Comparison of ENCODE assay signal across 27 mouse cellular contexts in the genomic region with DNA sequence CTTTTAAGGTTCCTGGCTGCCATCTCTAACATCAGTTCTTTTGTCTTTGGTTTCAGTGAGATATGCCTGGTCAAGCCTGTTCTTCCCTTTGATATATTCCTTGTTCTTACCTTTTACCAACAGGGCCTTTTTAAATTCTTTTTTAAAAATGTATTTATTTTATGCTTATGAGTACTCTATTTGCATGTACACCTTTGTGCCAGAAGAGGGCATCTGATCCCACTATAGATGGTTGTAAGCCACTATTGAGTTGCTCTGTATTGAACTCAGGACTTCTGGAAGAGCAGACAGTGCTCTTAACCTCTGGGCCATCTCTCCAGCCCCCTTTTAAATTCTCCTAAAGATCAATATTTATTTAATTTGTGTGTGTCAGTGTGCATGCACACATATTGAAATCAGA. TPM values are rescaled to one million over a fixed set of nuclear protein-coding genes. Genes with fewer than 3 reads are reported as not detected.
DNase-seq lines count a peak whose midpoint lies in the region; ATAC-seq and TF ChIP-seq lines count a peak whose summit lies in the region.
"Had no signal": no experiment of that assay in that cellular context is flagged by ENCODE, and none has a peak within 500 bp of the region (broad histone marks: within the 10 kb centered on the region; RNA-seq: fewer than 3 reads in every experiment).

No protein-coding gene starts in this region.

- no peak overlapping the region for H3K4me3 ChIP-seq in heart, adult 2 months
- H3K4me3 ChIP-seq in heart, embryonic 11.5 days (ENCODE audit: low read depth, low read length), result no peak overlapping the region
- no peak overlapping the region for H3K4me3 ChIP-seq in left cerebral cortex, adult 2 months
- H3K4me3 ChIP-seq in testis, adult 2 months (ENCODE audit: control insufficient read depth, low read depth, low read length), result peak overlapping the region; percentile 75; the same call in 1 of the 2 replicates
- H3K4me3 ChIP-seq in stomach, postnatal 0 days (ENCODE audit: low read depth, low read length), result no peak overlapping the region
- H3K4me3 ChIP-seq: erythroblast, embryonic 14.5 days; heart, embryonic 10.5 days; hindbrain, embryonic 13.5 days; liver, embryonic 15.5 days; neural tube, embryonic 15.5 days had no signal

- H3K9me3 ChIP-seq in heart, embryonic 11.5 days (replicated peaks; ENCODE audit: control insufficient read depth, low read length), result no peaks in the 10 kb centered on the region; the same call in 1 of the 2 replicates
- H3K9me3 ChIP-seq in stomach, postnatal 0 days (ENCODE audit: control insufficient read depth, low read length), result no peaks in the 10 kb centered on the region
- H3K9me3 ChIP-seq: liver, embryonic 15.5 days; neural tube, embryonic 15.5 days had no signal

- no peak for TF ChIP-seq EP300 in heart, adult 2 months (IDR thresholded peaks at IDR 0.05; ENCODE audit: insufficient read depth, low read depth, low read length)
- no peak for TF ChIP-seq EP300 in stomach, postnatal 0 days (optimal IDR thresholded peaks at IDR 0.05)

- intact Hi-C loops in heart, adult 2 months (cut with DNase I), result loop anchor here (1.0 kb wide), 1 partner anchor 12 kb away; no protein-coding TSS in a partner anchor
- intact Hi-C loops in left cerebral cortex, adult 2 months (cut with DNase I), result no loop called here

- H3K4me2 ChIP-seq in heart, embryonic 11.5 days, result no peak overlapping the region
- no peak overlapping the region for H3K4me2 ChIP-seq in stomach, postnatal 0 days (replicated peaks; ENCODE audit: low read depth)
- H3K4me2 ChIP-seq: hindbrain, embryonic 13.5 days; liver, embryonic 15.5 days; neural tube, embryonic 15.5 days had no signal

- no peak for ATAC-seq in heart, embryonic 11.5 days (replicated peaks; ENCODE audit: insufficient number of reproducible peaks, low FRiP score, low TSS enrichment)
- no peak for ATAC-seq in stomach, postnatal 0 days (ENCODE audit: low FRiP score, low TSS enrichment)
- ATAC-seq: forebrain, embryonic 16.5 days had no signal

- no peaks in the 10 kb centered on the region for H3K36me3 ChIP-seq in heart, adult 2 months (ENCODE audit: control insufficient read depth, insufficient read depth, low read length)
- H3K36me3 ChIP-seq in heart, embryonic 11.5 days (ENCODE audit: control insufficient read depth, insufficient read depth, low read length), result no peaks in the 10 kb centered on the region
- peaks cover 2% of the 10 kb centered on the region for H3K36me3 ChIP-seq in testis, adult 2 months (ENCODE audit: control insufficient read depth, insufficient read depth, low read length)
- no peaks in the 10 kb centered on the region for H3K36me3 ChIP-seq in stomach, postnatal 0 days (ENCODE audit: control insufficient read depth, insufficient read depth, low read length)
- H3K36me3 ChIP-seq: liver, embryonic 15.5 days; neural tube, embryonic 15.5 days had no signal

- peak; percentile 57 for TF ChIP-seq CTCF in heart, adult 2 months (IDR thresholded peaks at IDR 0.05)
- peak; percentile 26 for TF ChIP-seq CTCF in left cerebral cortex, adult 2 months (IDR thresholded peaks at IDR 0.05)
- TF ChIP-seq CTCF in testis, adult 2 months (IDR thresholded peaks at IDR 0.05; ENCODE audit: control insufficient read depth, insufficient read depth, insufficient replicate concordance, low read depth, low read length), result no peak
- TF ChIP-seq CTCF in stomach, postnatal 0 days (IDR thresholded peaks at IDR 0.05; ENCODE audit: low read depth), result peak; percentile 41

- H3K4me1 ChIP-seq in heart, adult 2 months (ENCODE audit: control insufficient read depth, insufficient read depth, low read length), result peaks cover 5% of the 10 kb centered on the region
- H3K4me1 ChIP-seq in heart, embryonic 11.5 days (ENCODE audit: control insufficient read depth, insufficient read depth, low read length), result peaks cover 11% of the 10 kb centered on the region; the same call in 1 of the 2 replicates
- peaks cover 19% of the 10 kb centered on the region for H3K4me1 ChIP-seq in testis, adult 2 months (ENCODE audit: control insufficient read depth, insufficient read depth, low read length)
- 0 out of 2 replicates have a peak, but pooled peaks cover 1% of the 10 kb centered on the region for H3K4me1 ChIP-seq in stomach, postnatal 0 days (replicated peaks; ENCODE audit: control insufficient read depth, insufficient read depth)

- no peak for DNase-seq in heart, adult 2 months
- DNase-seq in left cerebral cortex, adult 2 months (ENCODE audit: extremely low spot score in 1 of 2, low spot score in 2 of 2), result no peak
- DNase-seq in left cerebral cortex, adult 9 months (ENCODE audit: low spot score in 2 of 2), result no peak
- no peak for DNase-seq in testis, postnatal 10 days (ENCODE audit: low spot score)
- no peak for DNase-seq in stomach, postnatal 0 days (ENCODE audit: low spot score)
- DNase-seq in frontal cortex, postnatal 25 days (ENCODE audit: low spot score in 2 of 2), result no peak
- DNase-seq: B cell, adult 2 months; cerebellum, adult 2 months; cerebellum, postnatal 14 days; gastrocnemius, postnatal 14 days; heart, postnatal 4 days; kidney, adult 18-20 months; kidney, postnatal 10 days; left cerebral cortex, postnatal 4 days; midbrain, embryonic 14.5 days; right cerebral cortex, postnatal 25 days; thymus, postnatal 4 days had no signal

- no peaks in the 10 kb centered on the region for H3K79me2 ChIP-seq in heart, adult 2 months (replicated peaks; ENCODE audit: control insufficient read depth, insufficient read depth, low read length)

- no peak overlapping the region for H3K9ac ChIP-seq in heart, adult 2 months (ENCODE audit: low read depth, low read length)
- H3K9ac ChIP-seq in heart, embryonic 11.5 days (ENCODE audit: low read depth, low read length), result no peak overlapping the region
- H3K9ac ChIP-seq in stomach, postnatal 0 days (ENCODE audit: low read length), result no peak overlapping the region
- H3K9ac ChIP-seq: hindbrain, embryonic 13.5 days; liver, embryonic 15.5 days; neural tube, embryonic 15.5 days had no signal

- H3K27ac ChIP-seq in heart, adult 2 months, result no peak overlapping the region
- H3K27ac ChIP-seq in heart, embryonic 11.5 days (ENCODE audit: low read depth, low read length), result no peak overlapping the region
- H3K27ac ChIP-seq in left cerebral cortex, adult 2 months, result no peak overlapping the region
- no peak overlapping the region for H3K27ac ChIP-seq in testis, adult 2 months (ENCODE audit: control insufficient read depth, insufficient read depth, low read depth, low read length)
- no peak overlapping the region for H3K27ac ChIP-seq in stomach, postnatal 0 days (replicated peaks)
- H3K27ac ChIP-seq: heart, embryonic 10.5 days; hindbrain, embryonic 13.5 days; liver, embryonic 15.5 days; neural tube, embryonic 15.5 days had no signal

- TF ChIP-seq POLR2A in heart, adult 2 months (IDR thresholded peaks at IDR 0.05; ENCODE audit: insufficient read depth, low read depth, low read length), result no peak
- TF ChIP-seq POLR2A in testis, adult 2 months (IDR thresholded peaks at IDR 0.05; ENCODE audit: control insufficient read depth, low read depth, low read length), result no peak

- H3K27me3 ChIP-seq in heart, adult 2 months (ENCODE audit: control insufficient read depth, insufficient read depth, low read length), result no peaks in the 10 kb centered on the region
- H3K27me3 ChIP-seq in heart, embryonic 11.5 days (ENCODE audit: control insufficient read depth, insufficient read depth, low read length), result peaks cover 5% of the 10 kb centered on the region
- no peaks in the 10 kb centered on the region for H3K27me3 ChIP-seq in testis, adult 2 months (ENCODE audit: control insufficient read depth, insufficient read depth, low read length)
- H3K27me3 ChIP-seq in stomach, postnatal 0 days (ENCODE audit: control insufficient read depth, insufficient read depth, low read length), result no peaks in the 10 kb centered on the region

RNA-seq across cellular contexts. Expression of a gene that starts 4.5 kb away (rescaled TPM):
- 1 to 10 TPM; 2.2 to 2.6 TPM for total RNA-seq in heart, adult 2 months (2021)
- polyA plus RNA-seq in heart, adult 2 months (2012; rRNA removed), result 1.0 and 1.1 TPM in 2 replicates
- polyA plus RNA-seq in heart, embryonic 11.5 days (2014; fragmentation: Nextera tagmentation; extraction: Ambion mirVana), result 0.69 and 0.93 TPM in 2 replicates
- 1 to 10 TPM; 2.0 to 2.8 TPM for total RNA-seq in left cerebral cortex, adult 2 months (2021)
- polyA plus RNA-seq in testis, adult 2 months (2012; rRNA removed), result 11.6 and 13.7 TPM in 2 replicates
- polyA plus RNA-seq in stomach, postnatal 0 days (2015; fragmentation: Nextera tagmentation; extraction: Ambion mirVana), result 0.76 and 0.93 TPM in 2 replicates
- total RNA-seq: granulocyte monocyte progenitor cell, adult 5-6 weeks; monocyte, adult 5-6 weeks had no signal

RNA-seq across cellular contexts. Expression of a gene that starts 4.7 kb away (rescaled TPM):
- 10 to 100 TPM; 19.3 to 20.0 TPM for total RNA-seq in heart, adult 2 months (2021)
- polyA plus RNA-seq in heart, adult 2 months (2012; rRNA removed), result 9.7 and 11.0 TPM in 2 replicates
- 68.6 and 70.6 TPM in 2 replicates for polyA plus RNA-seq in heart, embryonic 11.5 days (2014; fragmentation: Nextera tagmentation; extraction: Ambion mirVana)
- total RNA-seq in left cerebral cortex, adult 2 months (2021), result 10 to 100 TPM; 32.9 to 37.4 TPM
- polyA plus RNA-seq in testis, adult 2 months (2012; rRNA removed), result 187 and 199 TPM in 2 replicates
- 33.6 and 35.9 TPM in 2 replicates for polyA plus RNA-seq in stomach, postnatal 0 days (2015; fragmentation: Nextera tagmentation; extraction: Ambion mirVana)

RNA-seq across cellular contexts. Expression of a gene that starts 22.5 kb away (rescaled TPM):
- total RNA-seq in heart, adult 2 months (2021), result 1 to 10 TPM; 8.2 to 8.7 TPM
- polyA plus RNA-seq in heart, adult 2 months (2012; rRNA removed), result 4.5 and 8.8 TPM in 2 replicates
- 6.7 and 8.3 TPM in 2 replicates for polyA plus RNA-seq in heart, embryonic 11.5 days (2014; fragmentation: Nextera tagmentation; extraction: Ambion mirVana)
- 10 to 100 TPM; 16.6 to 17.4 TPM for total RNA-seq in left cerebral cortex, adult 2 months (2021)
- 11.1 and 13.1 TPM in 2 replicates for polyA plus RNA-seq in testis, adult 2 months (2012; rRNA removed)
- polyA plus RNA-seq in stomach, postnatal 0 days (2015; fragmentation: Nextera tagmentation; extraction: Ambion mirVana), result 3.0 and 3.2 TPM in 2 replicates

RNA-seq across cellular contexts. Expression of a gene that starts 46.3 kb away (rescaled TPM):
- total RNA-seq in heart, adult 2 months (2021), result 100 to 1,000 TPM; 107 to 116 TPM
- polyA plus RNA-seq in heart, adult 2 months (2012; rRNA removed), result 41.6 and 74.4 TPM in 2 replicates
- polyA plus RNA-seq in heart, embryonic 11.5 days (2014; fragmentation: Nextera tagmentation; extraction: Ambion mirVana), result 10.5 and 15.6 TPM in 2 replicates
- 10 to 100 TPM; 32.9 to 34.8 TPM for total RNA-seq in left cerebral cortex, adult 2 months (2021)
- 18.2 and 20.3 TPM in 2 replicates for polyA plus RNA-seq in testis, adult 2 months (2012; rRNA removed)
- polyA plus RNA-seq in stomach, postnatal 0 days (2015; fragmentation: Nextera tagmentation; extraction: Ambion mirVana), result 7.2 and 8.1 TPM in 2 replicates
